8 mouse cellular contexts compared by ENCODE assay signal in genomic region chr4:95117158-95117681, GRCm38 (mm10).
DNase-seq lines count a peak whose midpoint lies in the region; TF ChIP-seq lines count a peak whose summit lies in the region.

No protein-coding gene starts in this region.

- intact Hi-C loops in left cerebral cortex, adult 2 months (cut with DNase I): no loop called here

- H3K4me3 ChIP-seq in left cerebral cortex, adult 2 months: no peak overlapping the region

- no peak overlapping the region for H3K27ac ChIP-seq in left cerebral cortex, adult 2 months

- no peak for DNase-seq in left cerebral cortex, adult 2 months (ENCODE audit: extremely low spot score in 1 of 2, low spot score in 2 of 2)
- no peak for DNase-seq in left cerebral cortex, adult 11 months (ENCODE audit: low spot score)
- peak; percentile 94 for DNase-seq in R1 (ENCODE audit: low read depth, low spot score)
- peak; percentile 48 for DNase-seq in induced T-regulatory cell, adult 2 months (ENCODE audit: low read depth)
- DNase-seq in naive thymus-derived CD4-positive, alpha-beta T cell, adult 2 months (ENCODE audit: low read depth): peak; percentile 34
- no peak for DNase-seq in adrenal gland, adult 18-20 months (ENCODE audit: low spot score in 2 of 2)
- no peak for DNase-seq in right cerebral cortex, postnatal 36 days (ENCODE audit: low spot score in 2 of 2)
- no peak for DNase-seq in layer of hippocampus, postnatal 10 days (ENCODE audit: low spot score in 2 of 2)

- TF ChIP-seq CTCF in left cerebral cortex, adult 2 months (IDR thresholded peaks at IDR 0.05): peak; percentile 45

Comparison
In these comparisons a context has a peak if more than half of its experiments do, and no peak if none do; other contexts are left out.
1. DNase-seq: peak in R1 (single experiment), induced T-regulatory cell, adult 2 months (single experiment) and naive thymus-derived CD4-positive, alpha-beta T cell, adult 2 months (single experiment); none in left cerebral cortex, adult 2 months (0 of 2), left cerebral cortex, adult 11 months (single experiment), adrenal gland, adult 18-20 months (0 of 2), right cerebral cortex, postnatal 36 days (0 of 2) and layer of hippocampus, postnatal 10 days (0 of 2).